Mouse (Mus musculus) erythroblast, adult 5-6 weeks (primary cell): ENCODE data around the gene Gstp2. TPM values are rescaled to one million over a fixed set of nuclear protein-coding genes. Genes with fewer than 3 reads are reported as not detected.

Experiments
- ATAC-seq: replicated peaks from 2 replicates; pipeline ENCODE4 v1.8.0; 2016; ENCODE audit warnings: moderate number of reproducible peaks, mild to moderate bottlenecking, moderate TSS enrichment, inconsistent platforms; ENCODE audit not compliant: poor library complexity, low FRiP score, severe bottlenecking
- total RNA-seq, 2 experiments: library from RNA; stranded (forward) in 1 of 2; stranded (reverse) in 1 of 2; fragments of 150-400 nt in 1 of 2; fragments of 200-764, 138-1000 nt in 1 of 2; gene quantifications; 2 replicates each; pipeline versions ENCODE4 v1.2.3 to v1.2.4; 2015 to 2017; ENCODE audit warnings: low replicate concordance in 2 of 2

Gstp2 gene
- total RNA-seq, 2 experiments from 2014 or later, result 1.4 TPM; not detected in 1

DNA sequence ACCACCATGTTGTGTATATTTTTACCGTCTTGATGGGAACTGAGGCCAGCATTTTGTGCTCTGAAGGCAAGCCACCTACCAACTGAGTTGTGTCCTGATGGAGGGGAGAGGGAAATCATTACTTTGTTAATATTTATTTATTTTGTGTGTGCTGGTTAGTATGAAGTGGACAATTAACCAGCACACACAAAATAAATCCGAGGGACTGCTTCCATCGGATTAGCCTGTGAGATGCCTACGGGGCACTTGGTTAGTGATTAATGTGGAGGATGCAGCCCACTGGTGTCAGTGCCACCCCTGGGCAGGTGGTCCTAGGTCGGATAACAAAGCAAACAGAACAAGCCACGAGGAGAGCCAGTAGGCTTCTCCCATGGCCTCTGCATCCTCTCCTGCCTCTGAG, 50.9 kb downstream of the Gstp2 start:
- ATAC-seq, result no peak

DNA sequence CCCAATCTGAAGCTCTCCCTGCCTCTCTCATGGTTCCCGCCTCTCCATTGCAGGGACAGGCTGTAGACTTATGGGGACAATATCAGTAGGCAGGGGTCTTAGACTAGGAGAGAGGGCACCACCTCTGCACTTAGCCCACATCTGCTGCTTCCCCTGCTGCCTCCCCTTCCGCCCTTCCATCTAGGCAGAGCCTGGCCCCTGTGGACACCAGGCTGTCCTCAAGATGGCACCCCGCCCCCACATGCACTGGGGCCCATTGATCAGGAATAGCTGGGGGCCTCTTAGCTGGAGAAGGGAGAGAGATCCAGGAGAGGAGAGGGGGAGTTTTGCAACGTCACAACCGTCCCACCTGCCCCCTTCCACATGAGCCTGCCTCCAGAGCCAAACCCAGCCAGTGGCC, 53.4 kb downstream of the Gstp2 start, which contains the start of gene Tbx10:
Gene Tbx10, plus strand, starts transcription at position 337 of the 400 bp plus-strand sequence.
- no peak for ATAC-seq

DNA sequence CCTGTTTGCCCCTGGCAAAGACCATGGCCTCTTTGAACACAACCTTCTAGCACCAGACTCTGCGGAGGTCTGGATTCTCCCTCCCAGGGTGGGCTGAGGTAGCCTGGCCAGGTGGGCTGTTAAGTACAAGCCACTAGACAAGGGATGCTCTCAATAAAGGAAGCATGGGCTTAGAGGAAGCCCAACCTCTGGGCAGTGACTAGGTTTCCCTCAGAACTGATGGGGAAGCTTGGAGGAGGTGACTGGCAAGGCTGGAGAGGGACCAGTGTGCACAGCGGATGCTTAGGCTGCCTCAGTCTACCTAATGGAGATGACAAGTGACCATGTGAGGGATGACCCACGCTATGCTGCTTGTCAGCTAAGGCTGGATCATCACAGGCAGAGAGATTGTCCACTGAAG, 53.9 kb downstream of the Gstp2 start:
- ATAC-seq, result no peak

DNA sequence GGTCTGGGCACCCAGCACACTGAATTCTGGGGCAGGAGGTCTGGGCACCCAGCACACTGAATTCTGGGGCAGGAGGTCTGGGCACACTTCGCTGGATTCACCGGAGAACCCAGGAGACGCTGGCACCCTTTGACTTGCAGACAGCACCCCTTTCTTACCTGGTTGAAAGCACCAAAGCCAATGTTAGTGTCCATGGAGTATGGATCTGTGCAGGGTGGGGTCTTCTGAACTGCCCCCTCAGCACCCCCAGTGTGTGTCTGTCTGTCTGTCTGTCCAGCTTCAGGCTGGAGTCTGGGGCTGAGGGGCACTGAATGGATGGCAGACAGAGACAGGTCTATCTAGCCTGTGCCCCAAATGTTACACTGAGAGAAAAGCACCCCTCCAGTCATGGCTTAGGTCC, 54.3 kb downstream of the Gstp2 start:
- no peak for ATAC-seq

DNA sequence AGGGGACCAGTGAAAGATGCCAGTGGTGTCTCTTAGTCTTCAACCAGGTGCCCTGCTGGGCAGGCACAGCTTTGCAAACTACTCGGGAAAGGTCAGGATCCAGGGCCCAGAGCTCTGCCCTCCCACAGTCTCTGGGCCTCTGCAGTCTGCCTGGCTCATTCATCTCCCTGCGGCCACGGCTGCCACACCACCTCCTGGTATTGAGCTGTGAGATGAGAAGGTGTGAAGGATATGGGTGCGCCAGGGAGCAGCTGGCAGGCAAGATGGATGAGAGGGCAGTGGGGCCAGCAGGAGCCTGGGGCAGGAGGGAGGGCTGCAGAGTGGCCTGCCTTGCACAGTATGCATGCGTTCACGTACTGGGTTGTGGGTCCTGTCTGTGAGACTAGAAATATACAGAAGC, 55.0 kb downstream of the Gstp2 start:
- ATAC-seq, result no peak

Other genes starting within 250 kb of the Gstp2 start
Only the 30 nearest of the 33 such genes appear.
- 41.2 and 46.3 TPM in 2 replicates for gene Tcirg1, start 138.9 kb downstream of the Gstp2 start, total RNA-seq (2015; ENCODE audit: low replicate concordance)
- 22.2 and 37.2 TPM in 2 replicates for gene Tcirg1, start 138.9 kb downstream of the Gstp2 start, total RNA-seq (2017; ENCODE audit: low replicate concordance)
- 55.8 and 64.4 TPM in 2 replicates for gene Ndufs8, start 133.2 kb downstream of the Gstp2 start, total RNA-seq (2015; ENCODE audit: low replicate concordance)
- 11.0 and 14.0 TPM in 2 replicates for gene Ndufs8, start 133.2 kb downstream of the Gstp2 start, total RNA-seq (2017; ENCODE audit: low replicate concordance)
- gene Aldh3b1, start 116.2 kb downstream of the Gstp2 start, total RNA-seq (2015; ENCODE audit: low replicate concordance), result 4.4 and 10.6 TPM in 2 replicates
- gene Aldh3b1, start 116.2 kb downstream of the Gstp2 start, total RNA-seq (2017; ENCODE audit: low replicate concordance), result 10.9 and 18.4 TPM in 2 replicates
- 25.1 and 47.1 TPM in 2 replicates for gene Unc93b1, start 110.8 kb downstream of the Gstp2 start, total RNA-seq (2015; ENCODE audit: low replicate concordance)
- gene Unc93b1, start 110.8 kb downstream of the Gstp2 start, total RNA-seq (2017; ENCODE audit: low replicate concordance), result 34.2 and 50.3 TPM in 2 replicates
- gene Aldh3b3, start 87.4 kb downstream of the Gstp2 start, total RNA-seq (2015; ENCODE audit: low replicate concordance), result 1.7 TPM in 1 of 2 replicates, not detected in the other
- 4.9 TPM in 1 of 2 replicates, not detected in the other for gene Aldh3b3, start 87.4 kb downstream of the Gstp2 start, total RNA-seq (2017; ENCODE audit: low replicate concordance)
- gene Aldh3b2, start 73.7 kb downstream of the Gstp2 start, total RNA-seq (2015; ENCODE audit: low replicate concordance), result 0.63 TPM in 1 of 2 replicates, not detected in the other
- gene Aldh3b2, start 73.7 kb downstream of the Gstp2 start, total RNA-seq (2017; ENCODE audit: low replicate concordance), result 1.8 and 1.9 TPM in 2 replicates
- 1.5 TPM in 1 of 2 replicates, not detected in the other for gene Acy3, start 59.5 kb downstream of the Gstp2 start, total RNA-seq (2015; ENCODE audit: low replicate concordance)
- 0.56 TPM in 1 of 2 replicates, not detected in the other for gene Acy3, start 59.5 kb downstream of the Gstp2 start, total RNA-seq (2017; ENCODE audit: low replicate concordance)
- not detected in 2 replicates for gene Tbx10, start 53.3 kb downstream of the Gstp2 start, total RNA-seq (2015; ENCODE audit: low replicate concordance)
- not detected in 2 replicates for gene Tbx10, start 53.3 kb downstream of the Gstp2 start, total RNA-seq (2017; ENCODE audit: low replicate concordance)
- 2.7 TPM in 1 of 2 replicates, not detected in the other for gene Nudt8, start 45.4 kb downstream of the Gstp2 start, total RNA-seq (2015; ENCODE audit: low replicate concordance)
- gene Nudt8, start 45.4 kb downstream of the Gstp2 start, total RNA-seq (2017; ENCODE audit: low replicate concordance), result 2.4 and 2.5 TPM in 2 replicates
- 0.58 TPM in 1 of 2 replicates, not detected in the other for gene Gm49405, start 45.4 kb downstream of the Gstp2 start, total RNA-seq (2015; ENCODE audit: low replicate concordance)
- 0.42 TPM in 1 of 2 replicates, not detected in the other for gene Gm49405, start 45.4 kb downstream of the Gstp2 start, total RNA-seq (2017; ENCODE audit: low replicate concordance)
- gene Doc2g, start 42.7 kb downstream of the Gstp2 start, total RNA-seq (2015; ENCODE audit: low replicate concordance), result 0.38 TPM in 1 of 2 replicates, not detected in the other
- not detected in 2 replicates for gene Doc2g, start 42.7 kb downstream of the Gstp2 start, total RNA-seq (2017; ENCODE audit: low replicate concordance)
- 57.8 and 76.5 TPM in 2 replicates for gene Ndufv1, start 33.2 kb downstream of the Gstp2 start, total RNA-seq (2015; ENCODE audit: low replicate concordance)
- gene Ndufv1, start 33.2 kb downstream of the Gstp2 start, total RNA-seq (2017; ENCODE audit: low replicate concordance), result 60.4 and 63.3 TPM in 2 replicates
- 79.2 and 134 TPM in 2 replicates for gene Gstp1, start 8.0 kb downstream of the Gstp2 start, total RNA-seq (2015; ENCODE audit: low replicate concordance)
- 15.5 and 40.6 TPM in 2 replicates for gene Gstp1, start 8.0 kb downstream of the Gstp2 start, total RNA-seq (2017; ENCODE audit: low replicate concordance)
- 4.2 and 30.2 TPM in 2 replicates for gene Gstp3, start 13.5 kb upstream of the Gstp2 start, total RNA-seq (2015; ENCODE audit: low replicate concordance)
- 8.4 and 11.1 TPM in 2 replicates for gene Gstp3, start 13.5 kb upstream of the Gstp2 start, total RNA-seq (2017; ENCODE audit: low replicate concordance)
- gene Cabp2, start 35.6 kb upstream of the Gstp2 start, total RNA-seq (2015; ENCODE audit: low replicate concordance), result not detected in 2 replicates
- not detected in 2 replicates for gene Cabp2, start 35.6 kb upstream of the Gstp2 start, total RNA-seq (2017; ENCODE audit: low replicate concordance)
- gene Cdk2ap2, start 51.2 kb upstream of the Gstp2 start, total RNA-seq (2015; ENCODE audit: low replicate concordance), result 51.9 and 92.4 TPM in 2 replicates
- 11.8 and 18.7 TPM in 2 replicates for gene Cdk2ap2, start 51.2 kb upstream of the Gstp2 start, total RNA-seq (2017; ENCODE audit: low replicate concordance)
- 20.1 and 32.7 TPM in 2 replicates for gene Pitpnm1, start 54.0 kb upstream of the Gstp2 start, total RNA-seq (2015; ENCODE audit: low replicate concordance)
- gene Pitpnm1, start 54.0 kb upstream of the Gstp2 start, total RNA-seq (2017; ENCODE audit: low replicate concordance), result 17.0 and 19.7 TPM in 2 replicates
- gene Aip, start 79.8 kb upstream of the Gstp2 start, total RNA-seq (2015; ENCODE audit: low replicate concordance), result 35.7 and 52.1 TPM in 2 replicates
- gene Aip, start 79.8 kb upstream of the Gstp2 start, total RNA-seq (2017; ENCODE audit: low replicate concordance), result 20.9 and 49.9 TPM in 2 replicates
- gene Gpr152, start 93.8 kb upstream of the Gstp2 start, total RNA-seq (2015; ENCODE audit: low replicate concordance), result not detected in 2 replicates
- gene Gpr152, start 93.8 kb upstream of the Gstp2 start, total RNA-seq (2017; ENCODE audit: low replicate concordance), result not detected in 2 replicates
- gene Cabp4, start 98.0 kb upstream of the Gstp2 start, total RNA-seq (2015; ENCODE audit: low replicate concordance), result not detected in 2 replicates
- gene Cabp4, start 98.0 kb upstream of the Gstp2 start, total RNA-seq (2017; ENCODE audit: low replicate concordance), result 0.43 TPM in 1 of 2 replicates, not detected in the other
- gene Coro1b, start 102.6 kb upstream of the Gstp2 start, total RNA-seq (2015; ENCODE audit: low replicate concordance), result 55.8 and 69.6 TPM in 2 replicates
- 19.1 and 22.6 TPM in 2 replicates for gene Coro1b, start 102.6 kb upstream of the Gstp2 start, total RNA-seq (2017; ENCODE audit: low replicate concordance)
- 22.9 and 36.6 TPM in 2 replicates for gene Ptprcap, start 107.6 kb upstream of the Gstp2 start, total RNA-seq (2015; ENCODE audit: low replicate concordance)
- gene Ptprcap, start 107.6 kb upstream of the Gstp2 start, total RNA-seq (2017; ENCODE audit: low replicate concordance), result 7.7 and 8.3 TPM in 2 replicates
- gene Rps6kb2, start 117.3 kb upstream of the Gstp2 start, total RNA-seq (2015; ENCODE audit: low replicate concordance), result 7.1 and 25.3 TPM in 2 replicates
- gene Rps6kb2, start 117.3 kb upstream of the Gstp2 start, total RNA-seq (2017; ENCODE audit: low replicate concordance), result 23.9 and 27.2 TPM in 2 replicates
- gene Carns1, start 129.5 kb upstream of the Gstp2 start, total RNA-seq (2015; ENCODE audit: low replicate concordance), result 0.84 and 6.5 TPM in 2 replicates
- gene Carns1, start 129.5 kb upstream of the Gstp2 start, total RNA-seq (2017; ENCODE audit: low replicate concordance), result 0.60 and 0.70 TPM in 2 replicates
- 8.8 and 25.7 TPM in 2 replicates for gene Tbc1d10c, start 145.3 kb upstream of the Gstp2 start, total RNA-seq (2015; ENCODE audit: low replicate concordance)
- gene Tbc1d10c, start 145.3 kb upstream of the Gstp2 start, total RNA-seq (2017; ENCODE audit: low replicate concordance), result 5.8 and 11.3 TPM in 2 replicates
- gene Ppp1ca, start 146.0 kb upstream of the Gstp2 start, total RNA-seq (2015; ENCODE audit: low replicate concordance), result 100 and 139 TPM in 2 replicates
- gene Ppp1ca, start 146.0 kb upstream of the Gstp2 start, total RNA-seq (2017; ENCODE audit: low replicate concordance), result 131 and 151 TPM in 2 replicates
- gene Rad9a, start 155.6 kb upstream of the Gstp2 start, total RNA-seq (2015; ENCODE audit: low replicate concordance), result 12.7 and 23.2 TPM in 2 replicates
- gene Rad9a, start 155.6 kb upstream of the Gstp2 start, total RNA-seq (2017; ENCODE audit: low replicate concordance), result 9.1 and 15.7 TPM in 2 replicates
- 0.38 TPM in 1 of 2 replicates, not detected in the other for gene Clcf1, start 168.2 kb upstream of the Gstp2 start, total RNA-seq (2015; ENCODE audit: low replicate concordance)
- not detected in 2 replicates for gene Clcf1, start 168.2 kb upstream of the Gstp2 start, total RNA-seq (2017; ENCODE audit: low replicate concordance)
- gene AC109138.7, start 168.3 kb upstream of the Gstp2 start, total RNA-seq (2015; ENCODE audit: low replicate concordance), result not detected in 2 replicates
- not detected in 2 replicates for gene AC109138.7, start 168.3 kb upstream of the Gstp2 start, total RNA-seq (2017; ENCODE audit: low replicate concordance)
- gene Pold4, start 185.9 kb upstream of the Gstp2 start, total RNA-seq (2015; ENCODE audit: low replicate concordance), result 23.6 and 25.4 TPM in 2 replicates
- 8.8 and 30.3 TPM in 2 replicates for gene Pold4, start 185.9 kb upstream of the Gstp2 start, total RNA-seq (2017; ENCODE audit: low replicate concordance)